Mouse (Mus musculus) spleen, postnatal 14 days (tissue): Measurements from ENCODE around the gene Hmx1.

Experiments
- DNase-seq, 2 experiments: peaks; one replicate each; pipeline ENCODE4 v3.0.0; 2021 to 2022; ENCODE audit warnings: low spot score in 2 of 2

Hmx1 gene

DNA sequence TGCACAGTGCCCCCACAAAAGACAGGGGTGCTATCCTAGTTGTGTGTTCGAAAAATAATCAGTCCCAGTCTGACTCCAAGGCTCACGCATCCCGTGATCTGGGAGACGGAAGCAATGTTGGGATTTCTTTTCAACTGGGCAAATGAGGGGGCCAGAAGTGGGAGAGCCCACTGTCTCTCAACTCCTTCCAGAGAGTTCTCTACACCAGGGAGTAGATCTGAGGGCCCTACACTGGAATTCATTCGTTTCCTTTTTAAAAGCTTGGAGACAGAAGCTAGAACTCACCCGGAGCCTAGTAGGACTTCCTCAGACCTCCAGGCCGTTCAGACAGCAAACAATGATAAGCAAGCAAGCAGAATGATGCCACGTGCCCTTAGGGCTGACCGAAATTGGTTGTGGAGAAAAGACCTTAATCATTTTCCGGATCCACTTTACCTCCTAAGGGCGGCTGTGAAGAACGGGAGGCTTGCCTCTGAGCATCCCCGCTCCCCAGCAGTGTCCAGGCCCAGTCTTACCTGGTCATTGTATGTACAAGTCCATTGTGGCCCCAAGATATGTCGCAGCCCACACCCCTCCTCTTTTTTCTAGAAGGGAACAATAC lies 9.5 kb downstream of the Hmx1 start:
- no peak for DNase-seq

DNA sequence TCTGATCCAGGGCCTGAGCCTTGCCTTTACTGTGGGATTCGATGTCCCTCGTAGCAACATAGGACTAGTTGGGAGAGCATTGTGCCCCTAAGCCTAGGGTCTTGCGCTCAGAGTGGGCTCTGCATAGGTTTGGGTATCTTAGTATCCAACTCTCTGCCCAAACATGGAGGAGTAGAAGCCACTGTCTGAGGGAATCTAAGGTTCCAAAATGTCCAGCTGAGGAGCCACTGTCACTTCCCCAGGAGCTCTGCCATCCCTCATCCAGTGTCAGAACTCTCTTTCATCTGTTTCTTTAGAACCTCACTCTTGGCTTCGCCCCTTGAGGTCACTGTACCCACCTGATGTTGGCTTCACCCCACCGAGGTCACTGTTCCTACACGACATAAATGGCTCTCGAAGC lies 10.2 kb downstream of the Hmx1 start:
- no peak for DNase-seq

DNA sequence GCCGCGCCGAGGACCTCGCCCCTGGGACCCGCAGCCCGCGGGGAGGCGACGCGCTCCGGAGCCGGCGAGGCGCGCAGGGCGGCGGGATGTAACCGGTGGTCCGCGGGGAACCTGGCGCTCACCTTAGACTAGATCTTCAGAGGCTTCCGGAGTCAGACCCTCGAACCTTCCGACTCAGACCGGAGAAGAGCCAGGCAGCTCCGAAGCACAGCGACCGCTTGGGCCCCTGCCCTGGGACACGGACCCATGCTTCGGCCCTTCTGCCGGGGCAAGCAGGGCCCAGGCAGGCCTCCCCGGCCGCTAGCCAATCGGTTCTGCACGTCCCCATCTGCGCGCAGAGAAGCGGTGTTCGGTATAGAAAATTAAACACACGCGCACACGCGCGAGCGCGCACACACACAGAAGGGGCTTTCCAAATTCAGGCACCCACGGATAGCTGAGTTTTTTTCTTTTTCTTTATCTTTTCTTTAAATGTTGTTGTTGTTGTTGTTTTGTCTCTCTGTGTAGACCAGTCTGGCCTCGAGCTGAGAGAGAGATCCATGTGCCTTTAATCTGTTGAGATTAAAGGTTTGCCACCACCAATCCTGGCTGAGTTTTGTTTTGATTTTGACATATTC lies 10.9 kb downstream of the Hmx1 start:
- DNase-seq: no peak

DNA sequence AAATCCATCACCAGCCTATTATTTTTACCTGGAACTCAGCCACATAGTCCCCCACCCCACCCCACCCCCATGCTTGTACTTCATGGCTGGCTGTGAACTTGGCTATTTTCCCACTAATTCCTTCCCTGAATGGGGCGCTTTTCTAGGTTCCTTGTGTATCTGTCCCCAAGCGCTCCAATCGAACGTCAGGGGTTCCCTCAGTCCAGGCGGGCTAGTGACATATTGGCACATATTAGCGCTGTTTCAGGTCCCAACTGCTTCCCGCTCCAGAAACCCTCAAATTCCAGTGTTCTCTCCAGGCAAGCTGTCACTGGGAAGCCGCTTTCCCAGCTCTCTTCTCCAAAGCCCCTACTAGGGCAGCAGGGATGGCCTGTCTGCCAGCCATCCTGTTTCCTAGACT lies 12.3 kb downstream of the Hmx1 start:
- no peak for DNase-seq

DNA sequence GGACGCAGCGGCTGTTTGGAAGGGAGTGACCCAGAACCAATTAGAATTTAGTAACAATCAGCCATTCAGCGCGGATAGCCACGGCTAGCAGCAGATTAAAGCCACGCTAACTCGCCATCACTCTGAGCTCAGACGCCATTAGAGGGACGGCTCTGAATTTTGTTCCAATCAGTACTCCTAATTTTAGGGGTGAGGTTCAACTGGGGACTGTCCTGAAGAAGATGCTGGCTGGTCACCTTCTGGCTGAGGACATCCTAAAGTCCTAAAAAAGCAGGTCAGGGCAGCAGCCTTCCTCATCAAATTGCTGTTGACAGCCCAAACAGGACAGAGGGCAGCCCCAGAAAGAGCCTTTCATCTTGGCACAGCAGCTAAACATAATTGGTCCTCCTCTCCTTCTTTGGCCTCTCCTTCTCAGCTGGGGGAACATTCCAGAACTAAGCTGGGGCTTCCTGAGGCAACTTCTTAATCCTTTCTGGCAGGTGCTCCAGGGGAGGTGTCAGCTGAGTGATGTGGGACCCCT lies 18.6 kb downstream of the Hmx1 start:
- no peak for DNase-seq

DNA sequence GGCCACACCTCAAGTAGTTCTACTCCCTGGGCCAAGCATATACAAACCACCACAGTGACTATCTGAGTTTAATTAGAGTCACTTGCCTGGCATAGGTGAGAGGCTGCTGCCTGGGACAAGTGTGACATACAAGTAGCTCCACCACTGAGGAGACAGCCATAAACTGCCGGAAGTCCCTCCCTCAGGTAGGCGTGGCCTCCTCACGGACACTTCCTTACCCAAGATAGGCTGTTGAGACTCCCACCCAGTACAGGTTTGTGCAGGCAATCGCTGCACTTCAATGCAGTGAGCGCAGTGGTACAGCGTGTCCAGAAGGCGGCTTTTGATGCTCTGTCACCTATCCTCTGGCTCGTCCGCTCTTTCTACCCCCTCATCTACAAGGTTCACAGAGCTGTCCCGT lies 22.1 kb downstream of the Hmx1 start:
- DNase-seq: no peak

DNA sequence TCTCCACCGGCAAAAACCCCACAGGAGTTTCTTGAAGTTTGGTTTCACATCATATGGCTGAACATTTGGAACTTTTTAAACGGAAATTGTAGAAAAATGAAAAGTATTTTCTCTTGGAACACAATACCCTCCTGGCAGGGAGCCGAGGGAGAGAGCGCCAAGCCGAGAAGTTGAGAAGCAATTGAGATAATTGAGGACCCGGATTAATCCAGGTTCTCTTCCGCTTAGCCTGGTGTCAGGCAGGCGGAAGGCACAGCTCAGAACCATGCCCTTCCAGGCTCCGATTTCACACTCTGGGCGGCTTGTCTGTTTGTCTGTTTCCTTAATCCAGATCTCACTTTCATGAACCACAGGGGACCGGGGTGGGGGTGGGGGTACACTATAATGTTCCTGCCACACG lies 23.9 kb downstream of the Hmx1 start:
- DNase-seq: no peak

DNA sequence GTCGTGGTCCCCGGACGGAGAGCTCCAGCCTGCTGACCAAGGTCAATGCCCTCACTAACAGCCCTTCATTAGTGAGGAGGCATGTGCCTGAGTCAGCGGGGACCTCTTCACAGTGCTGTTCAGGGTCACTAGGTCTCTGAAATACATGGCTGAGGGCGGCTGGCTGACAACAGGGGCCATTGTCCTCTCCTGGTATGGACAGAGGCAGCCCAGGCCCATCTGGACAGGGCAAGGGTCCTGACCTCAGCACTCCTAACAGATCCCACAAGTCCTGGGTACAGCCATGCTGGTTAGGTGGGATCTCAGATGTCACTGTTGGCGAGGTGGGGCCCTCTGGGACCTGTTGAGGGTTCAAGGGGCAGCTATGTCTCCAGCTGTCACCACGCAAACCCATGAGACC lies 28.8 kb downstream of the Hmx1 start:
- DNase-seq: no peak

DNA sequence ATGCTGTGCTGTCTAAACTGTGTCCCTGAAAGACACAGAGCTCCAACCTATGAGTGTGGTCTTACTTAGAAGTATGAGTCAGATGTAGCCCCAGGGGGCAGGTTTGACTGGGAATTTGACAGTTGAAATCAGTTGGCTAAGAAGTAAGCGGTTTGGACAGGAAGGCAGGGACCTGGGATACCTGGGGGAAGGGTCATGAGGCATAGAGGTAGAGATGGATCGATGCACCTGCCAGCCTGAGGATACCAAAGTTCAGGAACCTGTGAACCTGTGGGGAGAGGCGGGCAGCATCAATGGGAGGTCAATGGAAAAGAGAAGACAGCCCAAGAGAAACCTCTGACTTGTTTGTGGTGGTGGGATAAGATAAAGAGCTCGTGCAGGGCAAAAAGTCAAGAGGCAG lies 32.7 kb downstream of the Hmx1 start:
- no peak for DNase-seq

DNA sequence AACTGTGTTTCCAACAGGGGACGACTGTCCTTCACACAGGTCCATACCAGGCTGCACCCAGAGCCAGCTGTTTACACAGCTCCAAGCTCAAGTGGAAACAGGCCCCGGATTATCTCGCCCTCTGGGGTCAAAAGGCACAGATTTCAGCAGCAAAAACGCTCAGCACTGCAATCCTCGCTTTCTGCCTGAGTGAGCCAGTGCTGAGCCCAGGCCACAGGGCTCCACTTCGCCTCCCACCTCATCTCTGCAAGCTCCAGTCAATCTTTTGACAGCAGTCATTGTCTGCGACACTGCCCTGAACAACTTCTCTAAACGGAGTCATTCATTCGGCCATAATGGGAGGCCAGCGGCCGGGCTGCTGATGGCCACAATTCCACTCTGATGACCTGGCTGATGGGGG lies 36.3 kb downstream of the Hmx1 start:
- no peak for DNase-seq

DNA sequence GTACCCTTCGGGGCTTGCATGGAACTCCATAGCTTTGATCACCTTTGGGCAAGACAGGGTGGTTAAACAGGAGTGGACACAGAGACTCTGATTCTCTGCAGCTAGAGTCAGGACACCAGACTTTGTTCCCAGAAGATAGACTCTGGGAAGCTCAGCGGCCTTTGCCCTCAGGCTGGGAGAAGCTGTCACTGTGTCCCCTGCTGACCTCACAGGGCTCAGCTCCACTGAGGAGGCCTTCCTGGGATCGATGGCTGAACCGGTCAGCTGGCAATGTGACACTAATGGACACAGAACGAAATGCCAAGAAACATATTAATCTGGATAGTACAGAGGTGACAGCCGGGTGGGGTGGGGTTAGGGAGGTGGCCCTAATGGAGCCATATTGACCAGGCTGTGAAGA lies 39.0 kb downstream of the Hmx1 start:
- no peak for DNase-seq

DNA sequence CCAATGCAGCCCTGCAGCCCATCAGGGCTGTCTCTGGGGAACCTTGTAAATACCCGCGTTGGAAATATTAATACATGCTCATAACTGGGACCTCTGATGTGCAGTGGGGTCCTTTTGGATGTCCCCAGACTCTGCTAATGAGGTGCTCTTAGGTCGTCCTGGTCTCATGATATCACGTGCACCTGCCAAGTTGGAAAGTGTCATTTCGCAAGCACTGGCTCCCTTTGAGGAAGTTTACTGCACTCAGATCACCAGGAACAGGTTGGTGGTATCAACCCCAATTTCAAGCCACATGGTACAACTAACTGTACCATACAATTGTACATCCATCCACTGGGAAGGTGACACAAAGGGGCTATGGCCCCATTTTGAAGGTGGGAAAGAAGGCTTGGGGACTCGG lies 39.5 kb downstream of the Hmx1 start:
- DNase-seq: no peak

DNA sequence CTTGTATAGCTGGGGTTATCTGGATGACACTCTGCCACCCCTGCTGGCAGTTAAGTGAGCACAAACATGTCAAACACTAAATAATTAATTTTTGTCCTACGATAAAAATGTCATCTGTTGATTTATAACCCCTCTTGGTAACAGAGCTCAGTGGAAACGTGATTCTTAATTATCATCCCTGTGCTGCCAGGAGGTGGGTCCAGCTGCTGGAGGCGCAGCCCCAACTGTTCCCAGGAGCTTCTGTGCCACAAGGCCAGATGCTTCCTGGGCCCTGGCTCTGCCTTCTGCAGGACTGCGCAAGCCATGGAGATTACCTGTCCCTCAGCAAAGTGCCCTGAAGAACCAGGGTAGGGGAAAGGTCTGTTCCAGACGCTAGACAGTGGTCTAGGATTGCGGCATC lies 43.2 kb downstream of the Hmx1 start:
- no peak for DNase-seq

DNA sequence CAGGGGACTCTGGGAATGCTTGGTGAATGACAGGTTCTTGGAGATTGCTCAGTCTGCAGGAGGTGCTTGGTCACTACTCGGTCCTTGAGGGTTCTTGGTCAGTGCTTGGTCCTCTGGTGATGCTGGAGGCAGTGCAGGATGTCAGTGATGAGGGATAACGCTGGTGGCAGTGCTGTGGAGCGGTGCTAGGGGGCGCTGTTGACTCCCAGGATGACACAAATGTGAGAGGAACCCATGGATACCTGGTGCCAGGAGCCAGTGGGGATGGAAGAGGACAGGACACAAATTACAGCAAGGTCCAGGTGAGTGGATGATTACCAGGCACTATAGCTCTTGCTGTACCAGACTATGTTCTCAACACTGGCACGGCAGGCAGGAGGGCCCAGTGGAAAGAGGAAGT lies 45.1 kb downstream of the Hmx1 start:
- DNase-seq: no peak

DNA sequence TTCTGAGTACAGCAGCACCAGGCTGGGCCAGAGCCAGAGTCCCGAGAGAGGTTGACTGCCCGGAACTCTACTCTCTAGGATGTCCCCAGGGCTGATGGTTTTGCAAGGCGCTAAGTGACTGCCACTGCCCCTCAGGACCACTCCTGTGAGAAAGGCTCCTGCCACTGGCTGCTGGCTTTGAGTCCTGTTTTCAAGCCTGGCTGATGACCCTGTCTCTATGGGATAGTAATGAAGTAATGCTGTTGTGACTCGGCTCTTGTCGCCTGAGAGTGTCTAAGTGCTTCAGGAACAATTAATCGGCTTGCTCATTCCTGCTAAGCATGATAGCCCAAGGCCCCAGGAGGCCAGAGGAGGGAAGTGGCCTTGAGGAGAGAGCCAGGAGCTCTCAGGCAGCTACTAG lies 45.8 kb downstream of the Hmx1 start:
- DNase-seq: no peak

DNA sequence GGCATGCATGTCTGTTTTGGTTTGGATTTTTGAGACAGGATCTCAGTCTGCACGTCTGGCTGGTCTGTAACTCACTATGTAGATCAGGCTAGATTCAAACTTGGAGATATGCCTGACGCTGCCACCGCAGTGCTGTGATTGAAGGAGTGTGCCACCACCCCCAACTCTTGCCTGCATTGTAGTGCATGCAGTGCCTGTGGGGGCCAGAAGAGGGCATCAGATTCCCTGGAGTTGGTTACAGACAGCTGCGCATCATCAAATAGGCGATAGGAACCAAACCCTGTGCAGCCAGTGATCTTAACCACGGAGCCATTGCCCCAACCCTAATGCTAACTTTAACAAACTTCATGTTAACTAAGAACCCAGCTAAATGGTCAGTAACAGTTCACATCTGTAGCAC lies 49.9 kb downstream of the Hmx1 start:
- DNase-seq: no peak

DNA sequence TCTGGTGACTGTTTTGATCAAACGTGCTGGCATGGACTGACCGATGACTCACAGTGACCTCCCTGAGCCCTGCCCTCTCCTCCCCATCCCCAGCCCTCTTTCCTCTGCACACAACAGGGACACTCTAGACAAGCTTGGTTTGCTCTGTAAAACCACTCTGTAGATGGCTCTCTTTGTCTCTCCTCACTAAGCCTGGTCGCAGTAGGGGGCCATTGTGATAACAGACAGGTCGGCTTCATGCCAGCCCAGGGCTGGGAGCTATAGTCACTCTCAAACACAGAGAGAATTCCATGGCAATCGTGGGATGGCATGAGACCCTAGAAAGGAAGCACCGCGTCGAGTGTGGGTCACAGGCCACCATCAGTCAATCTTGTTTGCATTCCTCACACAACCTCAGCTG lies 51.6 kb downstream of the Hmx1 start:
- DNase-seq: no peak

DNA sequence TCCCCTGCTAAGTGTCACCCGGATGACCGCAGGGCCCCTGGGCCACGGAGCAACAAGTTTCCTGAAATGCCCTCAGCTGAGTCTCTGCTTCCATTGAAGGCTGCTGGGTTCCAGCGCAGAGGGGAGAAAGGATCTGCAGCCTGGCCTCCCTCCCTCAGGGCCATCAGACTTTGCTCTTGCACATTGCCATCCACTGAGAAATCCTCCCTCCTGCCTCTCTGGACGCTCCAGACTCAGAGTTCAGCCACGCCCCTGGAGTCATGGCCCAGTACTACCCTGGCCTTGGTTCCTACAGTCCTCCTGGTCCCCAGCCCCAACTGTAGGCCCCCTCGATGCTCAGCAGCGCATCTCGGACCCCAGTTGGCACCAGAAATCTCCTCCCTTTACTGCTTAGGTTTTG lies 52.5 kb downstream of the Hmx1 start:
- no peak for DNase-seq

DNA sequence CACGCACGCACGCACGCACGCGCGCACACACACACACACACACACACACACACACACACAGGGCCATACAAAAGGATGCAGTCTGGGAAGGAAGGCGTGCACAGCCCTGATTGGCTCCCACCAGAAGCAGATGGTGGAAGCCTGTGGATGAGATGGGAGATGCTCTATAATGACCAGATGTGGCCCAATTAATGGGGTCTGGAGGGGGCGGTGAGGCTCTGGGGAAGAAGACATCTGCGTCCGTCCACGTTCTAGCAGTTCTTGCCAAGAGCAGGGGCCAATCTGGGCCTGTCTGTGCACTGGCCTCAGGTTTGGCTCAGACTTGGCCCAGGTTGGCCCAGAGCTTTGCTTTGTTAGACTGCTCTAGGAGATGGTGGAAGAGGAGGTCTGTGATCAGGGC lies 55.8 kb downstream of the Hmx1 start:
- no peak for DNase-seq

DNA sequence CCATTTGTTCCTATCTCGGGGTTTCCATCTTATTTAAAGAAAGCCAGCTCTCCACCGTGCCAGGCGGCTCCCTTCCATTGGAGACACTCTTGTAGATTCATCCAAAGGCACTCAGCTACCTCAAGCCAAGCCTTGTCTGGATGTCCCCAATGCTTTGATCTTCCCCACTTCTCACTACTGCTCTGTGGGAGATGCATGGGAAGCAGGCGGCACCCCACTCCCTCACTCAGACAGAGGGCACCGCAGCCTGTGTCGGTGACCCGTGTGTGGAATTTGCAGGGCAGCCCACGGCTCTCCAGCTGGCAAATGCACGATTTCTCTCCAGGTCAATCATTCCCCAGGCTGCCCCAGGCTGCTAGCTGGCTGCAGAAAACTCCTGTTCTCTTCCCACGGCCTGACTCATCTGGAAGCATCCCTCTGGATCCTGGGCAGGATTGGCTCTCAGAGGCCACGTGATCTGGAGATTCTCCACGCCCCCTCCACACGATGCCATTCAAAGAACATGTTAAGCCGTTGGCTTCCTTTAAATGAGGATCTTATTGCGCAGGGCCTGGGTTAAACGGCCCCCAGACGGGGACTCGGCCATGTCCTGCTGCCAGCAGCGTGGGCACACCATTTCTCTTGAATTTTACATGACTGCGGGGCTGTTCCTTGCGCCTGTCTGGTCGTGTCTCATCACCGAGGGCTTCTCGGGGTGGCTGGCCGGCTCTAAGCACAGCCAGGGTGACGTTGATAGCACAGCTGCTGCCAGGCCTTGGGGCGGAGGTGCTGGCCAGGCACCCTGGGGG lies 58.9 kb downstream of the Hmx1 start:
- no peak for DNase-seq
